Mouse (Mus musculus) hindbrain, embryonic 13.5 days (tissue): ENCODE data around the gene Cym. TPM values are rescaled to one million over a fixed set of nuclear protein-coding genes. Genes with fewer than 3 reads are reported as not detected.

Experiments used
- ATAC-seq: fragments of 200-750 bp; cut with Nextera tagmentation; 2 replicates; pipeline ENCODE4 v1.8.0; 2017; ENCODE audit warnings: moderate TSS enrichment; ENCODE audit not compliant: low FRiP score
- H3K27ac ChIP-seq: fragments of 300-500 bp; sonication (generic); 2 replicates; pipeline ENCODE4 v1.5.1; 2015; ENCODE audit warnings: inconsistent platforms, mild to moderate bottlenecking, moderate library complexity
- H3K27me3 ChIP-seq: fragments of 300-500 bp; sonication (generic); 2 replicates; pipeline ENCODE4 v1.6.1; 2015; ENCODE audit warnings: mild to moderate bottlenecking, inconsistent platforms
- H3K36me3 ChIP-seq: fragments of 300-500 bp; sonication (generic); 2 replicates; pipeline ENCODE4 v1.6.1; 2015; ENCODE audit warnings: mild to moderate bottlenecking, inconsistent platforms
- H3K4me1 ChIP-seq: fragments of 300-500 bp; sonication (generic); replicated peaks from 2 replicates; pipeline ENCODE4 v1.6.1; 2015; ENCODE audit warnings: inconsistent platforms
- H3K4me2 ChIP-seq: fragments of 300-500 bp; sonication (generic); 2 replicates; pipeline ENCODE4 v1.6.1; 2015; ENCODE audit warnings: inconsistent platforms, mild to moderate bottlenecking, moderate library complexity
- H3K4me3 ChIP-seq: fragments of 300-500 bp; sonication (generic); 2 replicates; pipeline ENCODE4 v1.5.1; 2015; ENCODE audit warnings: mild to moderate bottlenecking, inconsistent platforms
- H3K9ac ChIP-seq: fragments of 300-500 bp; sonication (generic); 2 replicates; pipeline ENCODE4 v1.6.1; 2015; ENCODE audit warnings: mild to moderate bottlenecking, inconsistent platforms
- H3K9me3 ChIP-seq: fragments of 300-500 bp; sonication (generic); 2 replicates; pipeline ENCODE4 v1.6.1; 2016; ENCODE audit warnings: inconsistent platforms
- WGBS: fragments of 180-500 bp; shearing (Covaris S2); methylation state at CpG from one replicate; pipeline ENCODE4 v1.1.7; 2015; 5-methylcytosine and 5-hydroxymethylcytosine counted together
- polyA plus RNA-seq: library from polyadenylated mRNA; unstranded; fragments of >200 nt; fragmentation: Nextera tagmentation; extraction: Ambion mirVana; gene quantifications from 2 replicates; pipeline ENCODE4 v1.2.1, GENCODE M21; 2015

Gene Cym
- polyA plus RNA-seq, 1 experiment from 2014 or later: 0.13 TPM

DNA sequence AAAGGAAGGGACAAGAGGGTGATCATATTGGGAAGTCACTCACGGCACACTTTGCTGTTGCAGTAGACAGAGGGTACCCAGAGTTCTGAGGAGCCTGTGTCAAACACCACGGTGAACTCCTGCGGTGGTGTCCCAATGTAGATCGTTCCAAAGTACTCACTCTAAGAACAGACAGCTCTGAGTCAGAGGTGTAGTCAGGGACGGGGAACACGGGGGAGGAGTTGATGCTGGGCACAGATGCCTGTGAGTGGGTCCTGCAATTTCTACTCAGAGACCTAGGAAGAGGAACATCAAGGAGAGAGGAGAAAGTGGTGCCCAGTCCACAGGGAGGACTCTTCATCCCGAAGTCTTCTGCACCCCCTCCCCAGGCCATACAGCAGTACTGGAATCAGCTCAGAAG is 3.0 kb downstream of the Cym start:
- WGBS: 90% methylated on average over 7 of the region's 7 CpGs
- Histone ChIP-seq H3K4me3 (no peak overlapping the region), H3K27me3 (no peaks in the 10 kb centered on the region), H3K9ac (no peak overlapping the region), H3K9me3 (no peaks in the 10 kb centered on the region), H3K4me1 (0 out of 2 replicates have a peak, but pooled peaks cover 7% of the 10 kb centered on the region), H3K4me2 (no peak overlapping the region), H3K27ac (no peak overlapping the region), H3K36me3 (no peaks in the 10 kb centered on the region)
- no peak for ATAC-seq

DNA sequence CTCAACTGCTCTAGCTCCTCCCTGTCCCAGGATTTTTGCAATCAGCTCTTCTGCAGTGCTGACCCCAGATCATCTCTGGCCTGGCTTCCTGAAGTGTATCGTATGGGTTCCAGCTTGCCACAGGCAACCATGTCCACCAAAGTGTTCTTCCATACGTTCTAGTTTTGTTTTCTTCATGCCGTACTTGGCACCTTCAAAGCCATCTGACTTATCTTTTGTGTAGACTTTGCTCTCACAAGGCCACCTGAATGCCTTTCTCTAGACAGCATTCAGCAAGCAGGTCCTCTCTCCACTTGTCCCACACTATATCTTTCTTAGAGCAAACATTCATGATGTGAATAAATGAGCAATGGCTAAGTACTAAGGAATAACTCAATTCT is 4.4 kb downstream of the Cym start:
- Histone ChIP-seq H3K9me3 (no peaks in the 10 kb centered on the region), H3K4me2 (no peak overlapping the region), H3K27ac (no peak overlapping the region), H3K4me3 (no peak overlapping the region), H3K36me3 (no peaks in the 10 kb centered on the region), H3K4me1 (0 out of 2 replicates have a peak, but pooled peaks cover 7% of the 10 kb centered on the region), H3K27me3 (no peaks in the 10 kb centered on the region), H3K9ac (no peak overlapping the region)
- WGBS: 91% methylated on average over 3 of the region's 3 CpGs
- no peak for ATAC-seq

DNA sequence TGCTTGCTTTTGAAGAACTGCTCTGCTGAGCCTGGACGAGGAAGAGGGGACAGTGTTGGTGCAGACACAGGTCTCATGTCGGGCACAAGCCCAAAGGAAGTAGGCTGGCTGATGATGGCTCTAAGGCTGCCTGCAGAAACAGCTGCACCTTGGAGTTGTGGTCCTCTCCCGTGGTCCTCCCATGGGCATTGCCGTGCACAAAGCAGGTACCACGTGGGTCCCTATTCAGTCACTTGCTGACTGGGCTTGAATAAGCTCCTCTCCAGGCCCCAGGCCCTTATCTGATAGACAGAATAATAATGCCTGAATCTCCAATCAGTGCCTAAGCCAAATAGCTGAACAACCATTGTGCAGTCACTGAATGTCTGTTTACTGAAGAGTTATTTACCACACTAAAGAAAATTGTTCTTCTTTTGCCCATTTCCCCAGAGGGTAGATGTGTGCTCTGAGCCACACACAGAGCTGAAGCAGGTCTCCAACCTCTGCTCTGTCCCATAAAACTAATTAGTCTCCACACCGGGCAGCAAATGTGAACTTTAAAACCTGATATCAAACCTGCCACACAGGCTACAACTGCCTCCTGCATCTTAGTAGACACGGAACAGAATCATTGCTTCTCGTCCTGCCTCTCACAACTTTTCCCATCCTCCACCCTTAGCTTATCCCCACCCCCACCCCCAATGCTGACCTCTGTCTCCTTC is 5.0 kb downstream of the Cym start:
- ATAC-seq: 0 out of 2 replicates have a peak, but pooled peaks have one; percentile 28
- Histone ChIP-seq H3K4me1 (0 out of 2 replicates have a peak, but pooled peaks cover 7% of the 10 kb centered on the region), H3K27ac (no peak overlapping the region), H3K27me3 (no peaks in the 10 kb centered on the region), H3K9me3 (no peaks in the 10 kb centered on the region), H3K36me3 (no peaks in the 10 kb centered on the region), H3K9ac (no peak overlapping the region), H3K4me3 (no peak overlapping the region), H3K4me2 (no peak overlapping the region)
- 66% methylated on average over 8 of the region's 8 CpGs for WGBS

DNA sequence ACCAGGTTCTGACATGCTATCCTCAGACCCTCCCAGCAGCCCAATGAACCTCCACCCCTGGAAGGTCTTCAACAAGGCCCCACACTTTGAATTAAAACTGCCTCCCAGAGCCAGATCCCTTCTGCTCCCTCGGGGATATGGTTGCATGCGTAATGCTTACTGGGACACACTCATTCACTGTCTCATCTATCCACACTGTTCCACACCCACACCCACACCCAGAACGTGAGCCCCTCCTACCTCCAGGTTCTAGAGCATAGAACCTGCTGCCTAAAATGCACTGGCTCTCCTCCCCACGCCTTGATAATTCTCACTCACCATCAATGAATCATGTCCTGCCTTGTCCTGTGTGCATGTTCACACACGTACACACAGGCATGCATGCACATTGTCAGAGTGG is 6.9 kb downstream of the Cym start:
- Histone ChIP-seq H3K27me3 (no peaks in the 10 kb centered on the region), H3K9me3 (no peaks in the 10 kb centered on the region), H3K4me3 (no peak overlapping the region), H3K4me2 (no peak overlapping the region), H3K9ac (no peak overlapping the region), H3K36me3 (no peaks in the 10 kb centered on the region), H3K27ac (no peak overlapping the region), H3K4me1 (0 out of 2 replicates have a peak, but pooled peaks cover 7% of the 10 kb centered on the region)
- no peak for ATAC-seq
- WGBS: 83% methylated on average over 5 of the region's 5 CpGs

DNA sequence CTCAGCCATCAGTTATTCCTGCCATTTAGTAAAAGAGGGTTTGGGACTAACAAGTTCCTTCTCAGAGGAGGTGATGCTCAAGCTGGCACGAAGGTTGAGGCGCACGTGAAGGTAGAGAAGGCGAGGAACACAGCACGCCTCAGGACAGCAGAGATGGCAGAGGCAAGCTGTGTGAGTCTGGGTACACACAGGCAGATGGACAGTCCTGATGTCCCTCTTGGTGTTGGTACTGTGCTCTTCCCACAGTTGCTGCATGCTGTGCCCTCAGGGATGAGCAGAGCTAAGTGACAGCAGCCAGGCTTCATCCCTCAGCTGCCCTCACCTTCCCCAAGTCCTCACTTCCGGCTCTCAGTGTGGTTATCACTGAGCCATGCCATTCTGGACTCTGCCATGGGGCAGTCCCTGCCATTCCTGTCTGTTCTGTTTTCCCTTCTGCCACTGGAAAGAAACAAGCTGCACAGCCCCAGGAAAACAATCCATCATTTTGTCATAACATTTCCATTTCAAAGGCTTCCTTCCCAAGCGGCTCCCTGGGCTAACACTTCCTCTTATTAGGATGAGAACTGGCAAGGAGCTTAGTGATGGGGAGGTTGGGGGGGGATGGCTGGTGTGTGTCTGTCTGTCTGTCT is 13.8 kb downstream of the Cym start:
- Histone ChIP-seq H3K4me2 (no peak overlapping the region), H3K36me3 (no peaks in the 10 kb centered on the region), H3K4me3 (no peak overlapping the region), H3K9ac (0 out of 2 replicates have a peak overlapping the region, but pooled peaks have one; percentile 20), H3K9me3 (no peaks in the 10 kb centered on the region), H3K4me1 (peaks cover 30% of the 10 kb centered on the region), H3K27ac (peak overlapping the region; percentile 73), H3K27me3 (0 out of 2 replicates have a peak, but pooled peaks cover 2% of the 10 kb centered on the region)
- peak; percentile 73 for ATAC-seq
- WGBS: 37% methylated on average over 7 of the region's 7 CpGs

DNA sequence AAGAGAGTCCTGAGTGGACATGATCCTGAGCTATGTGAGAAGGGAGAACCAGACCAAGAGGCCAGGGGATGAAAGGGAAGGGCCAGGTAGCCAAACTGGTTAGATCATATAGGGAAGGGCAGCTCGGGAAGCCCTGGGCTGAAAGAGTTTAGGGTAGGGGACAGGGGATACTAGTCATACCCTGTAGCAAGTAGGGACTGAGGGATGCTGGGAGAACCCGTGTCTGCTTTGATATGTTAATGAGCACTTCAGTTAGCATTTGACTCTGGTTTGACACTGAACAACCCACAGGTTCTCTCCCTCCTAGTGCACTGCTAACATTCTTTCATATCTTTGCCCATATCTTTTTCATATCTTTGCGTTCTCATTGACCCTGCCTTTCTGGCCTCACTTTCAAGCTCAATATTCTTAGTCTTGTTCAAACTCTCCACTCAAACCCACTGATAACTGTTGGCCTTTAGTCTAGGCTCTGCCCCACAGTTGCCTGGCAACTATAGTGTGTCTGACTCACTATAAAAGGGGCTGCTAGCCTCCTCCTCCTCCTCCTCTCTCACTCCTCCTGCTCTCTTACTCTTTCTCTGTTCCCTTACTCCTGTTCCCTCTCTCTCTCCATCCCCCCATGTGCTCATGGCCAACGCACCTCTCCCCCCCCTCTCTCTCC is 14.9 kb downstream of the Cym start:
- Histone ChIP-seq H3K9me3 (no peaks in the 10 kb centered on the region), H3K27me3 (0 out of 2 replicates have a peak, but pooled peaks cover 2% of the 10 kb centered on the region), H3K9ac (no peak overlapping the region), H3K27ac (no peak overlapping the region), H3K4me1 (peaks cover 31% of the 10 kb centered on the region), H3K4me3 (no peak overlapping the region), H3K36me3 (no peaks in the 10 kb centered on the region), H3K4me2 (no peak overlapping the region)
- WGBS: 30% methylated on average over 4 of the region's 4 CpGs
- ATAC-seq: no peak

DNA sequence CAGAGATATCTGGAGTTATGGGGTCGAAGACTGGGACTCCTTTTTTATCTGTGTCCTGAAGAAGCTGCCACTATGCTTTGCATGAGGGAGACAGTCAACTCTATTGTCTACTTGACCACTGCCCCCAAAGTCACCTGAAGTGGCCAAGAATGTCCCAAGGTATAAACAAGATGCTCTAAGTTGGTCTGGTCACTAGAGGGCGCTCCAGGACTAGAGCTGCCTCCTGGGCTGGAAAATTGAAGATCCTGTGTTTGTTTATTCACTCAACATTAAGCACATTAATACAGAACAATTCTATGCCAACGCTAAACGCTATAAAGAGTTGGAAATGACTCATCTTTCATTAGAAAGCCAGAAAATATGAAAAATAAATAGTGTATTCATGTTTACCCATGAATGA is 15.5 kb downstream of the Cym start:
- Histone ChIP-seq H3K9ac (no peak overlapping the region), H3K9me3 (no peaks in the 10 kb centered on the region), H3K4me3 (no peak overlapping the region), H3K36me3 (no peaks in the 10 kb centered on the region), H3K4me2 (no peak overlapping the region), H3K4me1 (peaks cover 37% of the 10 kb centered on the region), H3K27me3 (0 out of 2 replicates have a peak, but pooled peaks cover 2% of the 10 kb centered on the region), H3K27ac (no peak overlapping the region)
- ATAC-seq: no peak
- 15% methylated on average over 4 of the region's 4 CpGs for WGBS

DNA sequence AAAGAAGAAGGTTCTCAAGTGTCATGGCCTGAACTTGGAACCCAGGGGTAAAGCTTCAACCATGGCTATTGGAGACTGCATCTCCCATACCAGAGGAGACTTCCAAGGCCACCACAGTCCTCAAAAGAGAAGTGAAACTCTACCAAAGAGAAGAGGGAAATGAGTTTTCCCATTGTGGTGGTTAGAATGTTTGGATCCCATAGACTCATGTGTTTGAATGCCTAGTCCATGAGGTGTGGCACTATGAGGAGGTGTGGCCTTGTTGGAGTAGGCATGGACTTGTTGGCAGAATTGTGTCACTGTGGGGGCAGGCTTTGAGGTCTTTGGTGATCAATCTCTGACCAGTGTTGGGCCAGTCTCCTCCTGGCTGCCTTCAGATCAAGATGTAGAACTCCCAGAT is 16.4 kb downstream of the Cym start:
- H3K9ac ChIP-seq: no peak overlapping the region
- H3K4me2 ChIP-seq: no peak overlapping the region
- ATAC-seq: no peak
- H3K27ac ChIP-seq: no peak overlapping the region
- peaks cover 37% of the 10 kb centered on the region for H3K4me1 ChIP-seq
- no peak overlapping the region for H3K4me3 ChIP-seq
- H3K27me3 ChIP-seq: 0 out of 2 replicates have a peak, but pooled peaks cover 2% of the 10 kb centered on the region
- H3K36me3 ChIP-seq: no peaks in the 10 kb centered on the region
- no peaks in the 10 kb centered on the region for H3K9me3 ChIP-seq

DNA sequence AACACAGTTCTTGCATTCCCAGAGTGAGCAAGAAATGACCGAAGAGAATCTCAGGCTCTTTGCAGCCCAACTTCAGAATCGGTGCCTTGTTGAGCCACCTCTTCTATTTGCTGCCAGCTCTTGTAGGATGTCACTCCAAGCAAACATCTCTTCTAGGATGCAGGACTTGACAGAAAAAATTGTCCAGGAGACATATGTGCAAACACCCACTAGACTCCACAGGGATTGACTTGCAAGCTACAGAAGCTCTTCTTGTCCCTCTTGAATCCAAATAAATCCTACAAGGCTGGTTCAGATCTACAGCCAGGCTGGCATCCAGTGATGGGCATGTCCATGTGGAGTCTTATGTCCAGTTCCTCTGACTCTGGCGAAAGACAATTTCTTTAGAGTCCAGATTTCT is 17.1 kb downstream of the Cym start:
- no peak overlapping the region for H3K9ac ChIP-seq
- H3K4me3 ChIP-seq: no peak overlapping the region
- 91% methylated on average over 3 of the region's 3 CpGs for WGBS
- no peaks in the 10 kb centered on the region for H3K9me3 ChIP-seq
- H3K27ac ChIP-seq: no peak overlapping the region
- H3K4me1 ChIP-seq: peaks cover 37% of the 10 kb centered on the region
- H3K4me2 ChIP-seq: no peak overlapping the region
- no peak for ATAC-seq
- no peaks in the 10 kb centered on the region for H3K36me3 ChIP-seq
- H3K27me3 ChIP-seq: 0 out of 2 replicates have a peak, but pooled peaks cover 2% of the 10 kb centered on the region

DNA sequence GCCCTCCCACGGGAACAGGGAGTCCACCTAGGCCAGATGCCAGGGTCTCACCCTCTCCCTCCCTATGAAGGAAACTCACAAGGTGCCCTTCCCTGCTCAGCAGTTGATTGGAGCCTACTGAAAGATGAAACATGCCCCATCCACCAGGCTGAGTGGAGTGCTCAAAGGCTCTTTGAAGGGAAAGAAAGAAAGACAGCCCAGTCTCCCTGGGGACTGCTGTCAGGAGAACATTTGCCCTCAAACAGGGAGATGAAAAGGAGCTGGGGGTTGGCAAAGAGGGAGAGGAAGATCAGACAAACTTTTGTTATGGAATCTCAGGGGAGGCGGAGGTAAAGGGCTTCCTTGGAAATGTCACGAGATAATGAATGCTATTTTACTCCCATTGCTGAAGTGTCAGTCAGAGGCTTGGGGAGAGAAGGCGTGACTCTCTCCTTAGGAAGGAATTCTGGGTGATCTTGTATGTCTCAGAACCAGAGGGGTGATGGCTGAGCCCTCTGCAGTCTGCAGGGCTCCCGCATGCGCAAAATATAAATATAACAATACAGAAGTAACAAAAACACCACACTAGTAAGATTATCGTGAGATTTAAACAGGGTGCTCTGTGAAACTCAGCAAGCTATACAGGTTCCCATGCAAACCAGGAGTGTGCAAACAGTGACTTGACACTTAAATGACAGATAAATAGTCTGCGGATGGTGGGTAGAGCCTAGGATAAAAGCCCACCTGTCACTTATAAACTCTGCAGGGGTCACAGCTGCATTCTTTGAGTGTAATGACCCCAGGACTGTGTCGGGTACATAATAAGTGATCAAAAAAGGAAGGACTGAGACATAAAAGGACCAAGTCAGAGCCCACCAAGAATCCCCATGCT is 20.0 kb downstream of the Cym start:
- ATAC-seq: no peak
- H3K27ac ChIP-seq: no peak overlapping the region
- H3K27me3 ChIP-seq: 0 out of 2 replicates have a peak, but pooled peaks cover 4% of the 10 kb centered on the region
- H3K9me3 ChIP-seq: no peaks in the 10 kb centered on the region
- WGBS: 27% methylated on average over 9 of the region's 9 CpGs
- H3K9ac ChIP-seq: no peak overlapping the region
- H3K4me2 ChIP-seq: no peak overlapping the region
- H3K36me3 ChIP-seq: no peaks in the 10 kb centered on the region
- peaks cover 12% of the 10 kb centered on the region for H3K4me1 ChIP-seq
- H3K4me3 ChIP-seq: no peak overlapping the region

DNA sequence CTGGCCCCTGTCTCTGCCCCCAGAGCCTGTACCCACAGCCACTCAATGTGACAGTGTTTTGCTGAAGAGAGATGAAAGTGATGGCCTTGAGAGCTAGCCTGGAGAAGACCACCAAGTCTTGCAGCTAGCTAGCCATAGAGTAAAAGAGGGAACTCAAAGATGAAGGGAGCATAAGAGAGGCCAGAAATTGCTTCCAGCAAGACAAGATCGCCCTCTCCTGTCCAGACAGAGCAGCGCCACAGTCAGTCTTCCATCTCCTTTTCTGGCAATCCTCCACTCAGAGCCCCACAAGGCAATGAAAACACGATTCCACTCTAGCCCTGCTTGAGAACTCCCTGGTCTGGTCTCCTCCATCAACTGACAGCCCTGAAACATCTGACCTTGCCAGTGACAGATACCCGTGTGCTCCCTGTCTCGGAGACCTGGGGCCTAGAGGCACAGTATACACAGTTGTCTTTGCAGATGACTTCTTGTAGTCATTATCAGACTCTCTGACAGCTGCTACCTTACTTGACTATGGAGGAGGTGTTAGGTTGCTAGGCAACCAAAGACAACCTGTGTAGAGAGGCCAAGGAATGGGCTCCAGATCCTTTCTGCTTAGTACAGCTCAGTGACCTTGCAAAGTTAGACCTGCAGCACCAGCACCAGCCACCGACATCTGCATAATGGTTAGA is 33.2 kb downstream of the Cym start:
- no peaks in the 10 kb centered on the region for H3K27me3 ChIP-seq
- 0 out of 2 replicates have a peak overlapping the region, but pooled peaks have one; percentile 13 for H3K9ac ChIP-seq
- H3K4me2 ChIP-seq: no peak overlapping the region
- no peak overlapping the region for H3K27ac ChIP-seq
- no peak overlapping the region for H3K4me3 ChIP-seq
- no peaks in the 10 kb centered on the region for H3K36me3 ChIP-seq
- ATAC-seq: peak; percentile 85
- H3K9me3 ChIP-seq: no peaks in the 10 kb centered on the region
- peaks cover 4% of the 10 kb centered on the region; the same call in 1 of the 2 replicates for H3K4me1 ChIP-seq
- WGBS: 37% methylated on average over 6 of the region's 6 CpGs
